Mouse (Mus musculus) heart, embryonic 15.5 days (tissue): ENCODE results near the gene Egfr. TPM values are rescaled to one million over a fixed set of nuclear protein-coding genes. Genes with fewer than 3 reads are reported as not detected.

Experiments
- polyA plus RNA-seq: library from polyadenylated mRNA; unstranded; fragments of >200 nt; fragmentation: Nextera tagmentation; extraction: Ambion mirVana; gene quantifications from 2 replicates; pipeline ENCODE4 v1.2.1, GENCODE M21; 2015

Gene Egfr
- polyA plus RNA-seq, 1 experiment from 2014 or later, result 3.3 TPM

Other genes with a start within 250 kb of the Egfr start
- gene Sec61g, start 243.7 kb upstream of the Egfr start, polyA plus RNA-seq, result 27.4 and 30.0 TPM in 2 replicates
- 0.77 and 1.3 TPM in 2 replicates for gene Fbxo48, start 199.2 kb downstream of the Egfr start, polyA plus RNA-seq